Mouse (Mus musculus) myocyte (in vitro differentiated cells): ENCODE results near the gene Pml.
A peak's percentile ranks its signal among the peaks of the same experiment; 100 is the strongest.

Experiments used
- MYOG ChIP-seq, 3 experiments: IDR thresholded peaks; one replicate each; pipeline ENCODE4 v1.6.1; 2011; ENCODE audit warnings: control low read depth in 2 of 3, low read depth in 2 of 3, mild to moderate bottlenecking in 2 of 3; ENCODE audit not compliant: insufficient read length in 2 of 3, control insufficient read depth in 1 of 3, insufficient read depth in 1 of 3
- POLR2A ChIP-seq: IDR thresholded peaks from one replicate; pipeline ENCODE4 v1.6.1; 2011; ENCODE audit warnings: low read depth, mild to moderate bottlenecking, control low read depth, moderate library complexity; ENCODE audit not compliant: insufficient read length

DNA sequence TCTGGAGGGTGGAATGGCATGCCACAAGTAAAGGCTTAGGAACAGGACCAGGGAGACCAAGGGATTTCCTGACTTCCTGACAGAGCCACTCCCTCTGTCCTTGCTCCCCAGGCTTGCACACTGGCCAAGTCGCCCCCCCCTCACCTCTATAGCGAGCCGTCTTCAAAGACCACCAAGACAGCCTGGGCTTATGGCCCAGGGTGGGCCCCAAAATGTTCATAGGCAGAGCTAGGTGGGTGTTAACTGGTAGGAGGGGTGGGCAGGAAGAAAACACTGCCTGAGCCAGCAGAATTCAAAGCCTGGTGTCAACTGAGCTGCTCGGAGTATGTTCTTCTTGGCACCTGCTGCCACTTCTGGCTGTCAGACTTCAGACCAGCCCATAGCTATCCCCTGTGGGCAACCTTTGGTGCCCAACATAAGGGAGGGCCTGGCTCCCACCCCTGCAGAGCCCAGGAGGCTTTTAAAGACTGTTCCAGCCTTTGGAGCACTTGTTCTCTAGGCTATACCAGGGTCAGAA, 48.4 kb upstream of the Pml start:
- peak in 1 of 3 experiments; percentile 11 for TF ChIP-seq MYOG (IDR thresholded peaks at IDR 0.05; ENCODE audit: control insufficient read depth in 1 of 3, insufficient read depth in 1 of 3, insufficient read length in 2 of 3, low read depth in 2 of 3)
- TF ChIP-seq POLR2A: no peak
